Mouse (Mus musculus) thymus, postnatal 4 days (tissue): ENCODE measurements around the gene Nek4.
A peak's percentile ranks its signal among the peaks of the same experiment; 100 is the strongest.

Experiments used
- DNase-seq: peaks from one replicate; pipeline ENCODE4 v3.0.0; 2021

Gene Nek4

GRCm38 (mm10) chr14:30951154-30951825, at the start of gene Nek4:
Gene Nek4 (plus strand): TSS chr14:30951377.
- DNase-seq: peak; percentile 95

GRCm38 (mm10) chr14:30902628-30903027, 48.5 kb upstream of the Nek4 start:
- DNase-seq: no peak

- DNase-seq: no peak
Observed at GRCm38 (mm10) chr14:30903036-30903435, 48.1 kb upstream of the Nek4 start.

- no peak for DNase-seq
Observed at GRCm38 (mm10) chr14:30904307-30904706, 46.9 kb upstream of the Nek4 start.

- DNase-seq: no peak
Observed at GRCm38 (mm10) chr14:30906001-30906400, 45.2 kb upstream of the Nek4 start.

- DNase-seq: no peak
Observed at GRCm38 (mm10) chr14:30907814-30908265, 43.3 kb upstream of the Nek4 start.

GRCm38 (mm10) chr14:30911141-30911540, 40.0 kb upstream of the Nek4 start:
- no peak for DNase-seq

- DNase-seq: no peak
Observed at GRCm38 (mm10) chr14:30912641-30913040, 38.5 kb upstream of the Nek4 start.

- no peak for DNase-seq
Observed at GRCm38 (mm10) chr14:30913404-30913803, 37.8 kb upstream of the Nek4 start.

- no peak for DNase-seq
Observed at GRCm38 (mm10) chr14:30916516-30916915, 34.7 kb upstream of the Nek4 start.

GRCm38 (mm10) chr14:30922053-30922670, 29.0 kb upstream of the Nek4 start:
- DNase-seq: no peak

GRCm38 (mm10) chr14:30923375-30924105, 27.6 kb upstream of the Nek4 start, which contains the start of gene Itih3:
Gene Itih3 (minus strand): TSS chr14:30923760.
- DNase-seq: no peak

GRCm38 (mm10) chr14:30925492-30925891, 25.7 kb upstream of the Nek4 start:
- DNase-seq: no peak

GRCm38 (mm10) chr14:30930386-30930785, 20.8 kb upstream of the Nek4 start:
- no peak for DNase-seq

GRCm38 (mm10) chr14:30933351-30933750, 17.8 kb upstream of the Nek4 start:
- DNase-seq: no peak

GRCm38 (mm10) chr14:30942254-30942653, 8.9 kb upstream of the Nek4 start:
- no peak for DNase-seq

- DNase-seq: no peak
Observed at GRCm38 (mm10) chr14:30943038-30943437, 8.1 kb upstream of the Nek4 start, which contains the start of gene Itih1. Gene Itih1 (minus strand): TSS chr14:30943289.

GRCm38 (mm10) chr14:30943860-30944674, 7.1 kb upstream of the Nek4 start:
- DNase-seq: peak; percentile 80

GRCm38 (mm10) chr14:30944745-30945144, 6.4 kb upstream of the Nek4 start:
- DNase-seq: no peak

GRCm38 (mm10) chr14:30949986-30950385, 1.2 kb upstream of the Nek4 start:
- DNase-seq: no peak

GRCm38 (mm10) chr14:30958517-30958916, 7.3 kb downstream of the Nek4 start:
- DNase-seq: no peak

GRCm38 (mm10) chr14:30959031-30959430, 7.9 kb downstream of the Nek4 start:
- no peak for DNase-seq

- no peak for DNase-seq
Observed at GRCm38 (mm10) chr14:30960366-30960765, 9.2 kb downstream of the Nek4 start.
